Mouse (Mus musculus) olfactory bulb, adult 2 months (tissue): ENCODE results near the gene Gm5431.

Experiments used
- CTCF ChIP-seq: fragments of 200-500 bp; IDR thresholded peaks from 2 replicates; pipeline ENCODE4 v1.5.1; 2012; ENCODE audit warnings: low read depth, mild to moderate bottlenecking, low read length, moderate library complexity; ENCODE audit not compliant: insufficient read depth
- POLR2A ChIP-seq: fragments of 200-500 bp; IDR thresholded peaks from 2 replicates; pipeline ENCODE4 v1.6.1; 2012; ENCODE audit warnings: mild to moderate bottlenecking, low read depth, low read length, moderate library complexity; ENCODE audit not compliant: insufficient read depth

GRCm38 (mm10) chr11:48853474-48854180 is 48.4 kb downstream of the Gm5431 start:
- TF ChIP-seq CTCF (0 out of 2 replicates have a peak, but pooled peaks have one; percentile 19), POLR2A (no peak)
